Mouse (Mus musculus): ENCODE data around the gene Hdgf. TPM values are rescaled to one million over a fixed set of nuclear protein-coding genes. Genes with fewer than 3 reads are reported as not detected.
A peak's percentile ranks its signal among the peaks of the same experiment; 100 is the strongest.

Hdgf gene
- polyA plus RNA-seq, 1 experiment from 2014 or later, result 229 TPM

GRCm38 (mm10) chr3:87934501-87934900, 28.4 kb downstream of the Hdgf start:
- peaks cover 29% of the 10 kb centered on the region for H3K36me3 ChIP-seq
- ATAC-seq, result no peak

GRCm38 (mm10) chr3:87935201-87935600, 29.1 kb downstream of the Hdgf start:
- 76% methylated on average over 4 of the region's 4 CpGs for WGBS
- Histone ChIP-seq H3K27me3 (replicated peaks) (no peaks in the 10 kb centered on the region), H3K4me3 (replicated peaks) (no peak overlapping the region), H3K36me3 (peaks cover 32% of the 10 kb centered on the region), H3K9me3 (no peaks in the 10 kb centered on the region), H3K9ac (no peak overlapping the region), H3K27ac (no peak overlapping the region), H3K4me2 (replicated peaks) (no peak overlapping the region), H3K4me1 (replicated peaks) (peaks cover 33% of the 10 kb centered on the region)
- no peak for ATAC-seq

More at GRCm38 (mm10) chr3:87934501-87934900, 28.4 kb downstream of the Hdgf start:
- peaks cover 33% of the 10 kb centered on the region for H3K4me1 ChIP-seq (replicated peaks)
- no peaks in the 10 kb centered on the region for H3K9me3 ChIP-seq
- H3K27me3 ChIP-seq (replicated peaks), result no peaks in the 10 kb centered on the region
- no peak overlapping the region for H3K27ac ChIP-seq
- no peak overlapping the region for H3K4me2 ChIP-seq (replicated peaks)
- no peak overlapping the region for H3K9ac ChIP-seq
- no peak overlapping the region for H3K4me3 ChIP-seq (replicated peaks)
- WGBS, result 62% methylated on average over 4 of the region's 4 CpGs

DNA sequence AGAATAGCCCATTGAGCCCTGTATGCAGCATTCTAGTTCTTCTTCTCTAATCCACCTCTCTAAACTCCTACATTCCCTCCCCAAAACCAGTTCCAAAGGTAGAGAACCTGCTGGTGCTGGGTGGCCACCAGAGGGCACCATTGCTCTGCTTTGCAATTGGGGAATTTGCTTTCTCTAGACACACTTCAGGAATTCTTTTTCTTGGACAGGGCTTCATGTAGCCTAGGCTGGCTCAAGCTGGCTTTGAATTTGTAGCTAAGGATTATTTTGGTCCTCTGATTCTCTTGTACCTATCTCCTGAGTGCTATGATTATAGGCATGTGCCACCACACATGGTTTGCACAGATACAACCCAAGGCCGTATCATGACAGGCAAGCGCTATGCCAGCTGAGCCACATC, 29.7 kb downstream of the Hdgf start:
- Histone ChIP-seq H3K4me1 (replicated peaks) (peaks cover 33% of the 10 kb centered on the region), H3K27me3 (replicated peaks) (no peaks in the 10 kb centered on the region), H3K9ac (no peak overlapping the region), H3K9me3 (no peaks in the 10 kb centered on the region), H3K4me3 (replicated peaks) (no peak overlapping the region), H3K36me3 (peaks cover 35% of the 10 kb centered on the region), H3K4me2 (replicated peaks) (no peak overlapping the region), H3K27ac (no peak overlapping the region)
- 96% methylated on average over 2 of the region's 2 CpGs for WGBS
- ATAC-seq, result peak; percentile 44

DNA sequence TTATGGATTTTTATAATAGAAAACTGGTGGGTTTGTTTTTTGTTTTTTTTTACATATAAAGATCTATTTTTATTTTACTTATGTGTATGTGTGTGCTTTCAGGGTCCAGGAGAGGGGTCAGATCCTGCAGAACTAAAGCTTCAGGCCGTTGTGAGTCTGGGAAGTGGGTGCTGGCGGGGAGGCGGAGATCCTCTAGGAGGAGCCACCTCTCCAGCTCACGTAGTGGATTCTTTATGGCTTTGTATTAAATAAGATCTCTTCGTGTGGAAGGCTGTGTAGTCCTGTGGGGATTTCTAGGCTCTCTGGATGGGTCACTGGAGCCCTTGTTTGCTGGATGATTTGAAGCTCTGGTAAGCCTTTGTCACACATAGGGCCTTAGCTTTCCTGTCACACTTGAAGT, 34.5 kb downstream of the Hdgf start:
- Histone ChIP-seq H3K4me1 (replicated peaks) (peaks cover 7% of the 10 kb centered on the region), H3K27me3 (replicated peaks) (no peaks in the 10 kb centered on the region), H3K36me3 (peaks cover 38% of the 10 kb centered on the region), H3K4me2 (replicated peaks) (no peak overlapping the region), H3K9ac (no peak overlapping the region), H3K9me3 (no peaks in the 10 kb centered on the region), H3K4me3 (replicated peaks) (no peak overlapping the region), H3K27ac (no peak overlapping the region)
- 67% methylated on average over 5 of the region's 5 CpGs for WGBS
- no peak for ATAC-seq

DNA sequence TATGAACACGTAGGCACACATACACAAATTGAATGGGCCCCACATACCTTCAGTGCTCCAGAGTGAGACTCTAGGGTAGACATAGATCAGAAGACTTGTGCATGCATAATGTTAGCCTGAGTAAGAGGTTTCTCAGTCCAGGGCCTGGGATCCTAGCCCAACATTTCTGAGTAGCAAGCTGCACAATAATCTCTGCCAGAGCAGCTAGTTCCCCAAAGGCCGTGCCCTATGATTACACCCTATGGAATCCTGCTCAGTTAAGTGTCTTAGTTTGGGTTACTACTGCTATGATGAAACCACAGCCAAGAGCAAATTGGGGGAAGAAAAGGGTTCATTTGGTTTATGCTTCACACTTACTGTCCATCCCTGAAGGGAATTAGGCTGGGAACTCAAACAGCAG, 36.4 kb downstream of the Hdgf start:
- Histone ChIP-seq H3K27ac (no peak overlapping the region), H3K9ac (no peak overlapping the region), H3K36me3 (peaks cover 38% of the 10 kb centered on the region), H3K4me1 (replicated peaks) (peaks cover 7% of the 10 kb centered on the region), H3K27me3 (replicated peaks) (peaks cover 5% of the 10 kb centered on the region), H3K9me3 (no peaks in the 10 kb centered on the region), H3K4me3 (replicated peaks) (no peak overlapping the region), H3K4me2 (replicated peaks) (no peak overlapping the region)
- no peak for ATAC-seq
- WGBS, result 91% methylated on average over 2 of the region's 2 CpGs

DNA sequence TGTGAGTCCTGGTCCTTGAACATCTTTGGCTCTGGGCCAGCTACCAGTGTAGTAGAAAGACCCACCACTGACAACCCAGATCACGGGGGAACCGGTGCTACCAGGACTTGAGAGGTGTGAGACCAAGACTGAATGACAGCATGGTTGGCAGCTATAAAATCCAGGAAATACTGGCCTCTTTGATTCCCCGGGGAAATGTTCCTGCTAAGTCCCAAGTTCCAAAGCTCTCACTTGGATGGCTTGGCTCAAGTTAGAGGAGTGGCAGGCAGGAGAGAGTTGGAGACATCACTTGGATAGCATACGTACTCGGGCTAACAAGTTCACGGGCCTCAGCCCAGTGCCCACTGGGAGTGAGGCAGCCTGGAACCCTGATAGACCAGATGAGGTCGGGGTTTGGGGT, 37.5 kb downstream of the Hdgf start:
- Histone ChIP-seq H3K4me2 (replicated peaks) (no peak overlapping the region), H3K9me3 (no peaks in the 10 kb centered on the region), H3K27ac (no peak overlapping the region), H3K4me1 (replicated peaks) (peaks cover 18% of the 10 kb centered on the region), H3K9ac (no peak overlapping the region), H3K4me3 (replicated peaks) (no peak overlapping the region), H3K27me3 (replicated peaks) (peaks cover 16% of the 10 kb centered on the region), H3K36me3 (peaks cover 31% of the 10 kb centered on the region)
- 79% methylated on average over 7 of the region's 7 CpGs for WGBS
- no peak for ATAC-seq

DNA sequence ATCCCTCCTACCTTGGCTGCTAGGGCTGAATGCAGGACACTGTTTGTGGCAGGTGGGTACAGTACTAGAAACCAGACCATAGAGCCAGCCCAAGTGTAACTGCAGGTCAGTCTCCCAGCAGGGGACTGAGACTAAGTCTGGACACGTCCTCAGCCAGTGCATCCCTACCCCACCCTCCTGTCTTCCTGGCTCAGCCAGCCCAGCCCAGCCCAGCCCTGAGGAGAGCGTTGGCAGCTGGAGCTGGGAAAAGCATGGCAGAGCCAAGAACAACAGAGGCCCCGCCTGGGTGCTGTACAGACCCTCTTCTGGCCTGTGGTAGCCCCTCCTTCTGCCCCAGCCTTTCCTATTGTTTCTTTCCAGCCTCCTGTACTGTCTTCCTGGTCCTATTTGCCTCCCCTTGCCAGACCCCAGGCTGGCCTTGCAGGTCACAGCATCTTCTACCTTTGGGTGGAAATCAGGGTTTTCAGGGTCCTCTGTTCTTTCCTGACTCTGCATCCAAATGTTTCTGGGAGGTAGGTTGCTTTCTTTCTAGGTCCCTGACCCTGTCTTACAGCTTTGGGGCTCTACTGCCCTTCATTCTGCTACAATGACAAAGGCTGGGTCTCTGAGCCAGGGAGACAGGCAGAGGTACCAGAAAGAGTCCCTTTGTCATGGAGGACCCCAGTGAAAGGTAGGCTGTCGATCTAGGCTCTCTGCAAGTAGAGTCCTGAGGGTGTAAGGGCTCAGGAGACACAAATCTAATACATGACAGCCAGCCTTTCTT, 38.9 kb downstream of the Hdgf start:
- no peaks in the 10 kb centered on the region for H3K9me3 ChIP-seq
- H3K27ac ChIP-seq, result no peak overlapping the region
- ATAC-seq, result no peak
- 33% methylated on average over 4 of the region's 4 CpGs for WGBS
- H3K4me1 ChIP-seq (replicated peaks), result peaks cover 27% of the 10 kb centered on the region
- no peak overlapping the region for H3K9ac ChIP-seq
- H3K36me3 ChIP-seq, result peaks cover 21% of the 10 kb centered on the region
- H3K27me3 ChIP-seq (replicated peaks), result peaks cover 28% of the 10 kb centered on the region
- no peak overlapping the region for H3K4me2 ChIP-seq (replicated peaks)
- no peak overlapping the region for H3K4me3 ChIP-seq (replicated peaks)

- no peak overlapping the region for H3K4me2 ChIP-seq (replicated peaks)
- H3K27ac ChIP-seq, result no peak overlapping the region
- peaks cover 17% of the 10 kb centered on the region for H3K36me3 ChIP-seq
- no peak overlapping the region for H3K9ac ChIP-seq
- H3K4me3 ChIP-seq (replicated peaks), result no peak overlapping the region
- peaks cover 31% of the 10 kb centered on the region for H3K27me3 ChIP-seq (replicated peaks)
- no peak for ATAC-seq
- 45% methylated on average over 12 of the region's 12 CpGs for WGBS
- no peaks in the 10 kb centered on the region for H3K9me3 ChIP-seq
- peaks cover 27% of the 10 kb centered on the region for H3K4me1 ChIP-seq (replicated peaks)
Measured at GRCm38 (mm10) chr3:87945781-87946540, 39.8 kb downstream of the Hdgf start.

- Histone ChIP-seq H3K4me1 (replicated peaks) (peaks cover 28% of the 10 kb centered on the region), H3K4me3 (replicated peaks) (no peak overlapping the region), H3K27me3 (replicated peaks) (peaks cover 33% of the 10 kb centered on the region), H3K9ac (no peak overlapping the region; the same call in 1 of the 2 replicates), H3K4me2 (replicated peaks) (no peak overlapping the region), H3K9me3 (no peaks in the 10 kb centered on the region), H3K27ac (no peak overlapping the region), H3K36me3 (peaks cover 11% of the 10 kb centered on the region; the same call in 1 of the 2 replicates)
- ATAC-seq, result no peak
- WGBS, result 45% methylated on average over 1 of the region's 1 CpGs
Measured at GRCm38 (mm10) chr3:87946541-87946860, 40.4 kb downstream of the Hdgf start.

DNA sequence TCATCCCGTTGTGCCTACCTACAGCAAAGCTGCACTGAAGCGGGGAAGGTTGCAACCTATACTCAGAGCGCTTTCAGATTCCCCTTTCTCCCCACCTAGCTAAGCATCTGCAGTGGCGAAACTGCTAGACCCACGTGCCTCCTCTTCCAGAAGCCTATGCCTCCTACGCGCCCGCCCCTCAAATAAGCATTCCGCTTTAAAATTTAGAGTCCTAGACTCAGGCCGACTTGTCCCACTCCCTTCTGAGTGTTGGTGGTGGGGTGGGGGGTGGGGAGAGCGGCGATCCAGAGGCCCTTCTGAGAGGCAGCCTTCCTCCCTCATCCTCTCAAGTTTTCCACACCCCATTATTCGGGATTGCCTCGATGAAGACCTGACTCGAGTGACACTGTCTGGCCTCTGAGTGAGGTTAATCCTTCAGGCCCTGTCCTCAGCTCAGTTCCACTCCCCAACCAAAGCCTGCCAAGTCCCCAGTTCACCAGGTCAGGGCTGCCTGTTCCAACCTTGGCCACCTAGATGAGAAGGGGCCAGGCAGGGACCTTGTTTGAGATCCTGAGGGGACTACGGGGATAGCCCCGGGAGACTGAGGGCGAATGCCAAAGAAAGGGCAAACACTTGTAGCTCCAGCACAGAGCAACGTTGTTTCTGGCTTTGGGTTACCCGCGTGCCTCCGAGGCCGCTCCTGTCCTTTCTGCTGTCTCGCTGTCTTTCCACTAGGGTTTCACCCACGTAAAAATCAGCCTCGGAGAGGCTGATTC, 41.1 kb downstream of the Hdgf start:
- Histone ChIP-seq H3K4me1 (replicated peaks) (peaks cover 34% of the 10 kb centered on the region), H3K4me2 (replicated peaks) (peak overlapping the region; percentile 59), H3K4me3 (replicated peaks) (peak overlapping the region; percentile 19), H3K9me3 (no peaks in the 10 kb centered on the region), H3K36me3 (peaks cover 4% of the 10 kb centered on the region; the same call in 1 of the 2 replicates), H3K27me3 (replicated peaks) (peaks cover 35% of the 10 kb centered on the region), H3K9ac (peak overlapping the region; percentile 22; the same call in 1 of the 2 replicates), H3K27ac (no peak overlapping the region)
- ATAC-seq, result no peak
- 9% methylated on average over 26 of the region's 26 CpGs for WGBS

GRCm38 (mm10) chr3:87947811-87948199, 41.7 kb downstream of the Hdgf start:
- Histone ChIP-seq H3K4me3 (replicated peaks) (peak overlapping the region; percentile 19), H3K4me2 (replicated peaks) (peak overlapping the region; percentile 59), H3K36me3 (no peaks in the 10 kb centered on the region), H3K27me3 (replicated peaks) (peaks cover 37% of the 10 kb centered on the region), H3K4me1 (replicated peaks) (peaks cover 36% of the 10 kb centered on the region), H3K9ac (peak overlapping the region; percentile 22; the same call in 1 of the 2 replicates), H3K27ac (no peak overlapping the region), H3K9me3 (no peaks in the 10 kb centered on the region)
- ATAC-seq, result no peak
- WGBS, result 3% methylated on average over 17 of the region's 17 CpGs
